8 mouse cellular contexts compared by ENCODE assay signal in the genomic region with DNA sequence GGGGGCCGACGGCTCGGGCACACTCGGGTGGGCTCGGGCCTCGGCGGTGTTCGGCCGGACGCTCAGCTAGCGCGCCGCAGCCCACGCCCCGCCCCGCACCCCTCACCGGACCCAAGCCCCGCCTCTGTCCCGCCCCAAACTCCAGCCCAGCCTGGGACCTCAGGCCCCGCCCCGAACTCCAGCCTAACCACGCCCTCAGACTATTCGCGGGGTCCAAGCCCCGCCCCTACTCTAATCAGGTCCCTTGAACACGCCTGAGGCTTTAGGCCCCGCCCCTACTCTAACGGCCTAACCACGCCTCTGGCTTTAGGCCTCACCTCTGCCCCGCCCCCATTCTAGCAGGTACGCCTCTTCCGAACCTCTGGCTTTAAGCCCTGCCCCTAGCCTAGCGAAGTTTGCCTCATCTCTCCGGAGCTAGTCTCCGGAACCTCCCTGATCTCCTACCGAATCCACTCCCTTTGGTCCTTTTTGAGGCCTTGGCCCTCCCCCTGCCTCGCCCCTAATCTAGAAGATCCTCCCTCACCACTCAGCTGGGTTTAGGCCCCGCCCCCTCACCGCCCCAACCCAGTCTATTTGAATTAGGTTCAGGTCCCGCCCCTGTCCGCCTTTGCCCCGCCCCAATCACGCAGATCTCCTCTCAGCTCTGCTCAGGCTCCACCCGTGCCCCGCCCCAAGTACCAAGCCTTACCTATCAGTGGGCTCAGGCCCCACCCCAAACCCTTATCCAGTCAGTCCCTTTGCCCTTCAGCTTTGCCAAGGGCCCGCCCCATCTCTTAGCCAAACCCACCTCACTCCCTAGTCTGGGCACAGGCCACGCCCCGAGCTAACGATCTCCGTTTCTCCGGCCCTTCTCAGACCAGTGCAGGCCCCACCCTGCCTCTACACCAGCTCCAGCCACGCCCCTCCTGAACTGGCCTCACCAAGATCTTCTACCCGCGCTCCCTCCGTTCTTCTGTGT. TPM values are rescaled to one million over a fixed set of nuclear protein-coding genes. Genes with fewer than 3 reads are reported as not detected.
DNase-seq lines count a peak whose midpoint lies in the region; ATAC-seq and TF ChIP-seq lines count a peak whose summit lies in the region.

No protein-coding gene starts in this region.

- peaks cover 49% of the 10 kb centered on the region for H3K27me3 ChIP-seq in forebrain, embryonic 10.5 days (ENCODE audit: poor library complexity, severe bottlenecking)
- peaks cover 14% of the 10 kb centered on the region; the same call in 1 of the 2 replicates for H3K27me3 ChIP-seq in heart, embryonic 15.5 days
- H3K27me3 ChIP-seq in liver, embryonic 14.5 days (ENCODE audit: control insufficient read depth, insufficient read depth, low read length) = peaks cover 22% of the 10 kb centered on the region
- H3K27me3 ChIP-seq in neural tube, embryonic 11.5 days (ENCODE audit: control insufficient read depth, insufficient read depth, low read length) = peaks cover 15% of the 10 kb centered on the region; the same call in 1 of the 2 replicates
- H3K27me3 ChIP-seq in stomach, postnatal 0 days (ENCODE audit: control insufficient read depth, insufficient read depth, low read length) = no peaks in the 10 kb centered on the region

- H3K4me3 ChIP-seq in forebrain, embryonic 10.5 days = peak overlapping the region; percentile 83
- H3K4me3 ChIP-seq in heart, embryonic 15.5 days = peak overlapping the region; percentile 88
- peak overlapping the region; percentile 58 to 68 for H3K4me3 ChIP-seq in liver, embryonic 14.5 days (ENCODE audit: insufficient read depth in 1 of 2, low read depth in 2 of 2, low read length in 2 of 2)
- H3K4me3 ChIP-seq in neural tube, embryonic 11.5 days (ENCODE audit: low read depth, low read length) = peak overlapping the region; percentile 61
- H3K4me3 ChIP-seq in stomach, postnatal 0 days (ENCODE audit: low read depth, low read length) = peak overlapping the region; percentile 63

- no peak for TF ChIP-seq EP300 in liver, embryonic 14.5 days (IDR thresholded peaks at IDR 0.05; ENCODE audit: low read depth)
- no peak for TF ChIP-seq EP300 in stomach, postnatal 0 days (optimal IDR thresholded peaks at IDR 0.05)

- no peaks in the 10 kb centered on the region for H3K9me3 ChIP-seq in forebrain, embryonic 10.5 days
- no peaks in the 10 kb centered on the region for H3K9me3 ChIP-seq in heart, embryonic 15.5 days (replicated peaks)
- H3K9me3 ChIP-seq in liver, embryonic 14.5 days (ENCODE audit: control insufficient read depth, low read length) = no peaks in the 10 kb centered on the region
- no peaks in the 10 kb centered on the region for H3K9me3 ChIP-seq in neural tube, embryonic 11.5 days (ENCODE audit: control insufficient read depth, low read length)
- no peaks in the 10 kb centered on the region for H3K9me3 ChIP-seq in stomach, postnatal 0 days (ENCODE audit: control insufficient read depth, low read length)

- H3K4me2 ChIP-seq in heart, embryonic 15.5 days = peak overlapping the region; percentile 97
- peak overlapping the region; percentile 83 for H3K4me2 ChIP-seq in liver, embryonic 14.5 days (ENCODE audit: low read depth)
- peak overlapping the region; percentile 98 for H3K4me2 ChIP-seq in neural tube, embryonic 11.5 days (ENCODE audit: low read depth)
- peak overlapping the region; percentile 98 for H3K4me2 ChIP-seq in stomach, postnatal 0 days (replicated peaks; ENCODE audit: low read depth)

- no peaks in the 10 kb centered on the region for H3K36me3 ChIP-seq in forebrain, embryonic 10.5 days (replicated peaks)
- H3K36me3 ChIP-seq in heart, embryonic 15.5 days = no peaks in the 10 kb centered on the region
- H3K36me3 ChIP-seq in liver, embryonic 14.5 days (replicated peaks; ENCODE audit: control insufficient read depth, insufficient read depth, low read depth) = no peaks in the 10 kb centered on the region
- no peaks in the 10 kb centered on the region for H3K36me3 ChIP-seq in neural tube, embryonic 11.5 days (ENCODE audit: control insufficient read depth, insufficient read depth, low read length)
- no peaks in the 10 kb centered on the region for H3K36me3 ChIP-seq in stomach, postnatal 0 days (ENCODE audit: control insufficient read depth, insufficient read depth, low read length)

- H3K4me1 ChIP-seq in forebrain, embryonic 10.5 days = peaks cover 36% of the 10 kb centered on the region
- H3K4me1 ChIP-seq in heart, embryonic 15.5 days (replicated peaks) = peaks cover 21% of the 10 kb centered on the region
- peaks cover 0 to 7% of the 10 kb centered on the region in 2 experiments; a peak in 3 of 4 replicates for H3K4me1 ChIP-seq in liver, embryonic 14.5 days (replicated peaks; ENCODE audit: control insufficient read depth in 2 of 2, insufficient read depth in 2 of 2, low read length in 1 of 2)
- H3K4me1 ChIP-seq in neural tube, embryonic 11.5 days (ENCODE audit: control insufficient read depth, insufficient read depth, low read length) = no peaks in the 10 kb centered on the region; the same call in none of the 2 replicates
- H3K4me1 ChIP-seq in stomach, postnatal 0 days (replicated peaks; ENCODE audit: control insufficient read depth, insufficient read depth) = 0 out of 2 replicates have a peak, but pooled peaks cover 3% of the 10 kb centered on the region

- DNase-seq in CD8-positive naive resting alpha-beta T cell, adult 2 months (ENCODE audit: low read depth in 2 of 2, low spot score in 2 of 2) = peak; percentile 80 to 88
- DNase-seq in c-Kit-positive CD71-negative TER-119-negative erythroid progenitor cells, embryonic 14.5 days (ENCODE audit: low read depth) = peak; percentile 96
- DNase-seq in forebrain, embryonic 10.5 days (ENCODE audit: extremely low spot score, low spot score) = peak; percentile 99
- DNase-seq in kidney, postnatal 25 days = peak; percentile 99
- DNase-seq in liver, embryonic 14.5 days (ENCODE audit: low read depth in 3 of 3, low spot score in 3 of 3) = peak; percentile 87 to 91 (median 90)
- DNase-seq in neural tube, embryonic 11.5 days (ENCODE audit: low spot score) = peak; percentile 97
- peak; percentile 100 for DNase-seq in stomach, postnatal 0 days (ENCODE audit: low spot score)

- TF ChIP-seq CTCF in liver, embryonic 14.5 days (IDR thresholded peaks at IDR 0.05; ENCODE audit: low read depth) = no peak
- no peak for TF ChIP-seq CTCF in stomach, postnatal 0 days (IDR thresholded peaks at IDR 0.05; ENCODE audit: low read depth)

- H3K9ac ChIP-seq in heart, embryonic 15.5 days = peak overlapping the region; percentile 64
- peak overlapping the region; percentile 33 for H3K9ac ChIP-seq in liver, embryonic 14.5 days (replicated peaks)
- H3K9ac ChIP-seq in neural tube, embryonic 11.5 days (ENCODE audit: low read length) = peak overlapping the region; percentile 64
- H3K9ac ChIP-seq in stomach, postnatal 0 days (ENCODE audit: low read length) = peak overlapping the region; percentile 73

- H3K27ac ChIP-seq in forebrain, embryonic 10.5 days = peak overlapping the region; percentile 87
- H3K27ac ChIP-seq in heart, embryonic 15.5 days = peak overlapping the region; percentile 83
- H3K27ac ChIP-seq in liver, embryonic 14.5 days = no peak overlapping the region
- H3K27ac ChIP-seq in neural tube, embryonic 11.5 days (ENCODE audit: low read depth, low read length) = no peak overlapping the region; the same call in 1 of the 2 replicates
- peak overlapping the region; percentile 61 for H3K27ac ChIP-seq in stomach, postnatal 0 days (replicated peaks)

- ATAC-seq in heart, embryonic 15.5 days (replicated peaks; ENCODE audit: insufficient number of reproducible peaks, insufficient read depth, low FRiP score, low read depth) = peak; percentile 93
- ATAC-seq in liver, embryonic 14.5 days (ENCODE audit: insufficient read depth) = peak; percentile 91
- peak; percentile 90 for ATAC-seq in neural tube, embryonic 11.5 days (ENCODE audit: insufficient read depth, low FRiP score, low TSS enrichment)
- peak; percentile 95 for ATAC-seq in stomach, postnatal 0 days (ENCODE audit: low FRiP score, low TSS enrichment)

- under 1% methylated on average over 55 of the region's 55 CpGs for WGBS in forebrain, embryonic 10.5 days
- under 1% methylated on average over 55 of the region's 55 CpGs for WGBS in heart, embryonic 15.5 days
- under 1% methylated on average over 48 of the region's 55 CpGs for WGBS in liver, embryonic 14.5 days (ENCODE audit: insufficient replicate concordance)
- under 1% methylated on average over 51 of the region's 55 CpGs for WGBS in neural tube, embryonic 11.5 days
- under 1% methylated on average over 52 of the region's 55 CpGs for WGBS in stomach, postnatal 0 days

RNA-seq across cellular contexts. Expression of gene Garnl3, which starts 0.6 kb away (rescaled TPM):
- 8.6 and 9.1 TPM in 2 replicates for polyA plus RNA-seq in forebrain, embryonic 10.5 days (2016; fragmentation: Nextera tagmentation; extraction: Ambion mirVana)
- polyA plus RNA-seq in heart, embryonic 15.5 days (2015; fragmentation: Nextera tagmentation; extraction: Ambion mirVana) = 6.9 and 11.4 TPM in 2 replicates
- 0.34 and 0.56 TPM in 2 replicates for polyA plus RNA-seq in liver, embryonic 14.5 days (2012; rRNA removed)
- polyA plus RNA-seq in liver, embryonic 14.5 days (2014; fragmentation: Nextera tagmentation; extraction: Ambion mirVana) = 0.53 and 1.3 TPM in 2 replicates
- polyA plus RNA-seq in neural tube, embryonic 11.5 days (2014; fragmentation: Nextera tagmentation; extraction: Ambion mirVana) = 13.3 and 14.5 TPM in 2 replicates
- polyA plus RNA-seq in stomach, postnatal 0 days (2015; fragmentation: Nextera tagmentation; extraction: Ambion mirVana) = 5.6 and 6.7 TPM in 2 replicates

Comparison
In these comparisons a context has a peak if more than half of its experiments do, and no peak if none do; other contexts are left out.
1. H3K27ac ChIP-seq: peak in forebrain, embryonic 10.5 days (single experiment), heart, embryonic 15.5 days (single experiment) and stomach, postnatal 0 days (single experiment); none in liver, embryonic 14.5 days (single experiment) and neural tube, embryonic 11.5 days (single experiment).
2. Peak in every context shown above with its lines, with median percentiles within 50 percentile points of each other: DNase-seq, H3K4me3 ChIP-seq, ATAC-seq, H3K4me2 ChIP-seq and H3K9ac ChIP-seq.